Mouse (Mus musculus): ENCODE measurements around the gene Kdm5a. TPM values are rescaled to one million over a fixed set of nuclear protein-coding genes. Genes with fewer than 3 reads are reported as not detected.
A peak's percentile ranks its signal among the peaks of the same experiment; 100 is the strongest.

Kdm5a gene
- polyA plus RNA-seq, 2 experiments, result 3.8 to 17.6 TPM

GRCm38 (mm10) chr6:120464406-120464939 is 100.5 kb downstream of the Kdm5a start:
- TF ChIP-seq EP300 (IDR thresholded peaks at IDR 0.05; ENCODE audit: low read depth), result no peak
- TF ChIP-seq CTCF (IDR thresholded peaks at IDR 0.05; ENCODE audit: low read depth), result no peak

GRCm38 (mm10) chr6:120465393-120465792 is 101.5 kb downstream of the Kdm5a start:
- H3K36me3 ChIP-seq (replicated peaks; ENCODE audit: control insufficient read depth, insufficient read depth, low read depth), result no peaks in the 10 kb centered on the region
- H3K27me3 ChIP-seq (ENCODE audit: control insufficient read depth, insufficient read depth, low read length), result no peaks in the 10 kb centered on the region
- ATAC-seq (ENCODE audit: insufficient read depth) (no peak), DNase-seq (ENCODE audit: low read depth in 3 of 3, low spot score in 3 of 3) (no peak)
- no peak overlapping the region for H3K4me3 ChIP-seq (ENCODE audit: insufficient read depth in 1 of 2, low read depth in 2 of 2, low read length in 2 of 2)
- TF ChIP-seq EP300 (IDR thresholded peaks at IDR 0.05; ENCODE audit: low read depth), result no peak
- TF ChIP-seq CTCF (IDR thresholded peaks at IDR 0.05; ENCODE audit: low read depth), result no peak
- H3K9me3 ChIP-seq (ENCODE audit: control insufficient read depth, low read length), result no peaks in the 10 kb centered on the region
- H3K9ac ChIP-seq (replicated peaks), result no peak overlapping the region
- peak overlapping the region; percentile 93 for H3K4me2 ChIP-seq (ENCODE audit: low read depth)
- WGBS (ENCODE audit: insufficient replicate concordance), result 22% methylated on average over 4 of the region's 4 CpGs
- H3K27ac ChIP-seq, result no peak overlapping the region
- peaks cover 11 to 29% of the 10 kb centered on the region in 2 experiments for H3K4me1 ChIP-seq (replicated peaks; ENCODE audit: control insufficient read depth in 2 of 2, insufficient read depth in 2 of 2, low read length in 1 of 2)

More at GRCm38 (mm10) chr6:120464406-120464939, 100.5 kb downstream of the Kdm5a start:
- ATAC-seq (ENCODE audit: insufficient read depth), result no peak
- H3K4me3 ChIP-seq (ENCODE audit: insufficient read depth in 1 of 2, low read depth in 2 of 2, low read length in 2 of 2), result peak overlapping the region; percentile 81 to 82
- H3K4me2 ChIP-seq (ENCODE audit: low read depth), result peak overlapping the region; percentile 93
- H3K27me3 ChIP-seq (ENCODE audit: control insufficient read depth, insufficient read depth, low read length), result no peaks in the 10 kb centered on the region
- DNase-seq (ENCODE audit: low read depth in 3 of 3, low spot score in 3 of 3), result no peak
- H3K4me1 ChIP-seq (replicated peaks; ENCODE audit: control insufficient read depth in 2 of 2, insufficient read depth in 2 of 2, low read length in 1 of 2), result peaks cover 11 to 29% of the 10 kb centered on the region in 2 experiments
- peak overlapping the region; percentile 31; the same call in 1 of the 2 replicates for H3K9ac ChIP-seq (replicated peaks)
- H3K36me3 ChIP-seq (replicated peaks; ENCODE audit: control insufficient read depth, insufficient read depth, low read depth), result no peaks in the 10 kb centered on the region
- 29% methylated on average over 9 of the region's 9 CpGs for WGBS (ENCODE audit: insufficient replicate concordance)
- no peak overlapping the region for H3K27ac ChIP-seq
- H3K9me3 ChIP-seq (ENCODE audit: control insufficient read depth, low read length), result no peaks in the 10 kb centered on the region

- Histone ChIP-seq H3K27me3 (ENCODE audit: control insufficient read depth, insufficient read depth, low read length) (no peaks in the 10 kb centered on the region), H3K4me2 (ENCODE audit: low read depth) (peak overlapping the region; percentile 28; the same call in 1 of the 2 replicates), H3K9me3 (ENCODE audit: control insufficient read depth, low read length) (no peaks in the 10 kb centered on the region), H3K4me1 (replicated peaks; ENCODE audit: control insufficient read depth in 2 of 2, insufficient read depth in 2 of 2, low read length in 1 of 2) (peaks cover 11 to 32% of the 10 kb centered on the region in 2 experiments), H3K4me3 (ENCODE audit: insufficient read depth in 1 of 2, low read depth in 2 of 2, low read length in 2 of 2) (no peak overlapping the region), H3K36me3 (replicated peaks; ENCODE audit: control insufficient read depth, insufficient read depth, low read depth) (no peaks in the 10 kb centered on the region), H3K27ac (no peak overlapping the region; the same call in 1 of the 2 replicates), H3K9ac (replicated peaks) (no peak overlapping the region)
- ATAC-seq (ENCODE audit: insufficient read depth) (no peak), DNase-seq (ENCODE audit: low read depth in 3 of 3, low spot score in 3 of 3) (no peak)
- TF ChIP-seq EP300 (IDR thresholded peaks at IDR 0.05; ENCODE audit: low read depth) (no peak), CTCF (IDR thresholded peaks at IDR 0.05; ENCODE audit: low read depth) (no peak; the same call in 1 of the 2 replicates)
- WGBS (ENCODE audit: insufficient replicate concordance), result 13% methylated on average over 10 of the region's 10 CpGs
Observed at GRCm38 (mm10) chr6:120466609-120467329, 102.8 kb downstream of the Kdm5a start.

- Histone ChIP-seq H3K4me1 (replicated peaks; ENCODE audit: control insufficient read depth in 2 of 2, insufficient read depth in 2 of 2, low read length in 1 of 2) (peaks cover 11 to 33% of the 10 kb centered on the region in 2 experiments), H3K36me3 (replicated peaks; ENCODE audit: control insufficient read depth, insufficient read depth, low read depth) (no peaks in the 10 kb centered on the region), H3K4me3 (ENCODE audit: insufficient read depth in 1 of 2, low read depth in 2 of 2, low read length in 2 of 2) (no peak overlapping the region), H3K27ac (no peak overlapping the region), H3K9me3 (ENCODE audit: control insufficient read depth, low read length) (no peaks in the 10 kb centered on the region), H3K9ac (replicated peaks) (no peak overlapping the region), H3K4me2 (ENCODE audit: low read depth) (no peak overlapping the region), H3K27me3 (ENCODE audit: control insufficient read depth, insufficient read depth, low read length) (no peaks in the 10 kb centered on the region)
- DNase-seq (ENCODE audit: low read depth in 3 of 3, low spot score in 3 of 3), result no peak
- WGBS (ENCODE audit: insufficient replicate concordance), result 80% methylated on average over 4 of the region's 4 CpGs
- no peak for ATAC-seq (ENCODE audit: insufficient read depth)
- TF ChIP-seq CTCF (IDR thresholded peaks at IDR 0.05; ENCODE audit: low read depth), result no peak
- no peak for TF ChIP-seq EP300 (IDR thresholded peaks at IDR 0.05; ENCODE audit: low read depth)
Observed at GRCm38 (mm10) chr6:120468259-120468658, 104.3 kb downstream of the Kdm5a start.

GRCm38 (mm10) chr6:120469268-120469667 is 105.3 kb downstream of the Kdm5a start:
- Histone ChIP-seq H3K27ac (no peak overlapping the region), H3K9ac (replicated peaks) (no peak overlapping the region), H3K27me3 (ENCODE audit: control insufficient read depth, insufficient read depth, low read length) (no peaks in the 10 kb centered on the region), H3K4me2 (ENCODE audit: low read depth) (no peak overlapping the region), H3K9me3 (ENCODE audit: control insufficient read depth, low read length) (no peaks in the 10 kb centered on the region), H3K4me1 (replicated peaks; ENCODE audit: control insufficient read depth in 2 of 2, insufficient read depth in 2 of 2, low read length in 1 of 2) (peaks cover 8 to 34% of the 10 kb centered on the region in 2 experiments), H3K36me3 (replicated peaks; ENCODE audit: control insufficient read depth, insufficient read depth, low read depth) (no peaks in the 10 kb centered on the region; the same call in 1 of the 2 replicates), H3K4me3 (ENCODE audit: insufficient read depth in 1 of 2, low read depth in 2 of 2, low read length in 2 of 2) (no peak overlapping the region)
- TF ChIP-seq EP300 (IDR thresholded peaks at IDR 0.05; ENCODE audit: low read depth), result no peak
- TF ChIP-seq CTCF (IDR thresholded peaks at IDR 0.05; ENCODE audit: low read depth), result peak; percentile 39; the same call in 1 of the 2 replicates
- no peak for DNase-seq (ENCODE audit: low read depth in 3 of 3, low spot score in 3 of 3)
- ATAC-seq (ENCODE audit: insufficient read depth), result no peak
- 50% methylated on average over 3 of the region's 3 CpGs for WGBS (ENCODE audit: insufficient replicate concordance)

All from liver, embryonic 14.5 days (tissue).